Mouse (Mus musculus) cortical plate, adult 2 months (tissue): ENCODE data around the gene Morn3. TPM values are rescaled to one million over a fixed set of nuclear protein-coding genes. Genes with fewer than 3 reads are reported as not detected.

Experiments
- H3K27ac ChIP-seq: fragments of 200-500 bp; 2 replicates; pipeline ENCODE4 v1.5.1; 2012; ENCODE audit warnings: low read length, control low read depth, inconsistent platforms; ENCODE audit not compliant: insufficient read depth
- H3K4me1 ChIP-seq: fragments of 200-500 bp; 2 replicates; pipeline ENCODE4 v1.6.1; 2011; ENCODE audit warnings: low read length; ENCODE audit not compliant: control insufficient read depth, insufficient read depth
- H3K4me3 ChIP-seq: fragments of 200-500 bp; 2 replicates; pipeline ENCODE4 v1.5.1; 2011; ENCODE audit warnings: mild to moderate bottlenecking, low read length, control low read depth; ENCODE audit not compliant: insufficient read depth
- CTCF ChIP-seq: fragments of 200-500 bp; IDR thresholded peaks from 2 replicates; pipeline ENCODE4 v1.5.1; 2011; ENCODE audit warnings: mild to moderate bottlenecking, control low read depth, low read length; ENCODE audit not compliant: insufficient read depth; ENCODE audit errors: extremely low read depth
- POLR2A ChIP-seq: fragments of 200-500 bp; IDR thresholded peaks from 2 replicates; pipeline ENCODE4 v1.6.1; 2011; ENCODE audit warnings: mild to moderate bottlenecking, low read length, control low read depth; ENCODE audit not compliant: insufficient read depth; ENCODE audit errors: extremely low read depth
- polyA plus RNA-seq: library from polyadenylated mRNA; depleted of rRNA; stranded (reverse); fragments of >200 nt; gene quantifications from 2 replicates; pipeline ENCODE4 v1.2.3, GENCODE M21; 2012

Gene Morn3
- polyA plus RNA-seq, 1 experiment, result 0.27 TPM

- no peak overlapping the region for H3K27ac ChIP-seq
- TF ChIP-seq POLR2A (no peak), CTCF (no peak)
- H3K4me1 ChIP-seq, result no peaks in the 10 kb centered on the region
- no peak overlapping the region for H3K4me3 ChIP-seq
These were observed 14.0 kb upstream of the Morn3 start for GRCm38 (mm10) chr5:123060706-123061401.

DNA sequence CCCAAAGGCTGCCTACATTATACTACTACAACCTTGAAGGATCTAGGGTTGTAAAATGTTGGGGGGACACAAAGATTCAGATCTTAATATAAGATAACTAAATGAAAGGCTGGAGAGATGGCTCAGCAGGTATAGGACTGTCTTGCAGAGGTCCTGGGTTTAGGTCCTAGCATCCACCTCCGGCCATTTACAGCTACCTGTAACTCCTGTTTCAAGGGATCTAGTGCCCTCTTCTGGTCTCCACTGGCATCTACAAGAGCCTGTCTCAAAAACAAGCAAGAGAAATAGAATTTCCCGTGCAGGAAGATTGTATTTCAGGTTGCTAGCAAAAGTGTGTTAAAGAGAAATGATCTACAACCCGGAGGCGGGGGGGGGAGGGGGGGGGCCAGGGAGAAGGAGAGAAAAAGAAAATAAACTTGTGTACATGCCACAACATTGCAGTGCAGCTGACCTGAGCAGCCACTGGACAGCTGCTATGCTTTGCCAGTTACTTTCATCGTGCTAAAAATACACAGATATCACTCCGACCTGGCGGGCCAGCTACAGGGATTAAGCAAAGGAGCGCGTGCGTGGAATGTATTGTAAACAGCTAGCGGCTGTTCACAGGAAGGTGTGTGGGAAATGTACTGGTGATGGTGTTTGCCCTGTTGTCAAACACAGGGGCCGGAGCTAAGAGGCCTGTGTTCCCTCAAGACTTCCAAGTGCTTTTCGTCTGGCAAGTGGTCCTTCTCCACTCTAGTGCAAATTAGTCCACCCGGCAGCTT is 13.1 kb upstream of the Morn3 start:
- no peak overlapping the region for H3K27ac ChIP-seq
- TF ChIP-seq CTCF (peak; percentile 53), POLR2A (no peak)
- no peak overlapping the region for H3K4me3 ChIP-seq
- no peaks in the 10 kb centered on the region for H3K4me1 ChIP-seq

- Histone ChIP-seq H3K27ac (peak overlapping the region; percentile 6; the same call in 1 of the 2 replicates), H3K4me3 (peak overlapping the region; percentile 34), H3K4me1 (no peaks in the 10 kb centered on the region)
- TF ChIP-seq POLR2A, result no peak
These were observed 11.7 kb upstream of the Morn3 start for GRCm38 (mm10) chr5:123058251-123059102.

DNA sequence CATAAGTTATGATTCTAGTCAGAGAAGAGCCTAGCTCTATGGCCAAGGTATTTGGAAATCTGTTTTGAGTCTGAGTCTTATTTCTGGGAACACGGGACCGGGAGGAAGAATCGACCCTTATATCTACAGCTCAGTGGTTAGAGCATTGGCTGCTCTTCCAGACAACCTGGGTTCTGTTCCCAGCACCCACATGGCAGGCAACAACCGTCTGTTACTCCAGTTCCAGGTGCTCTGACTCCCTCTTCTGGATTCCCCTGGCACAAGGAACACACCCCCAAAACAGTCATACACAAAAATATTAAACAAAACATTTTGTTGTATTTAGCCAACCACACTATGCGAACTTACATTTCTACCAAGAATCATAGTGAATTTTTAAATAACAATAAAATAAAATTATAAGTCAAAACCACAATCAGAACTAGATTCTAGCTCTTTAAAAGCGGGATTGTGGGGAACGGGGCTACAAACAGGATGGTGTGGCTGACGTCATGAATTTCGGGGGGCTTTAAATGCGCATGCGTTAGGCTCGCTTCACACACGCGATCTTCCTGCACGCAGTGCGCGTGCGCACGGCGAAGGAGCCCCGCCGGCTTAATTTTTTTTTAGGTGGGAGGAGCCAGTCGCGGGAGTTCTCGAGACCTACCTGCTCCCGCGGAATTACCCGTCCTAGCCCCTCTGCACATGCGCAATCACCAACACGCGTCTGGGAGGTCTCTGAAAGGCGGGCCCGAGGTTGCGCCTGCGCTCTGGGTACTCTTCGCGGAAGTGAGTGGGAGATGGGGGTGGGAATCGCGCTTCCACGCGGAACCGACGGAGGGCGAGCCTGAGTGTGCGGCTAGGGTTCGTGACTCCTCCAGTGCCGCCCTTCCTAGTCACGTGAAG is 10.8 kb upstream of the Morn3 start:
- Histone ChIP-seq H3K4me1 (no peaks in the 10 kb centered on the region), H3K27ac (peak overlapping the region; percentile 6; the same call in 1 of the 2 replicates), H3K4me3 (peak overlapping the region; percentile 34)
- TF ChIP-seq CTCF, result peak; percentile 16; the same call in 1 of the 2 replicates
- peak; percentile 84 for TF ChIP-seq POLR2A

DNA sequence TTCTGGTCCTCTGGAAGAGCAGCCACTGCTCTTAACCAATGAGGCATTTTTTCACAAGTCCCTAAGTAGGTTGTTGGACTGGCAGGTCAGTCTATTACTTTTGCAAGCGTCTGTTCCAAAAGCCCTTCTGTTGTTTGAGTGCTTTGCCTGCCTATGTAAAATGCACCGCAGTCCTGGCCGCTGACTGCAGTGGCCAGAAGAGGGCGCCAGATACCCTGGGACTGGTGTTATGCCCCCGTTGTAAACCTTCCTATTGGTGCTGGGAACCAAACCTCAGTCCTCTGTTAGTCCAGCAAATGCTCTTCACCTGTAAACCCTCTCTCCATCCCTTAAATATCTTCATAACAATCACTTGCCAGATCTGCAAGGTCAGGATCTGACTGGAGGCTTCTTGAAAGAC is 4.9 kb upstream of the Morn3 start:
- no peaks in the 10 kb centered on the region for H3K4me1 ChIP-seq
- no peak overlapping the region for H3K4me3 ChIP-seq
- TF ChIP-seq POLR2A, result no peak
- no peak for TF ChIP-seq CTCF
- H3K27ac ChIP-seq, result no peak overlapping the region

GRCm38 (mm10) chr5:123050918-123051317 is 4.1 kb upstream of the Morn3 start:
- Histone ChIP-seq H3K4me3 (no peak overlapping the region), H3K4me1 (no peaks in the 10 kb centered on the region), H3K27ac (no peak overlapping the region)
- TF ChIP-seq CTCF (no peak), POLR2A (no peak)

GRCm38 (mm10) chr5:123049271-123049670 is 2.5 kb upstream of the Morn3 start:
- no peak overlapping the region for H3K4me3 ChIP-seq
- TF ChIP-seq POLR2A (no peak), CTCF (no peak)
- H3K4me1 ChIP-seq, result no peaks in the 10 kb centered on the region
- no peak overlapping the region for H3K27ac ChIP-seq

GRCm38 (mm10) chr5:123045561-123046295 is 1.1 kb downstream of the Morn3 start:
- Histone ChIP-seq H3K4me3 (no peak overlapping the region), H3K4me1 (no peaks in the 10 kb centered on the region), H3K27ac (no peak overlapping the region)
- TF ChIP-seq POLR2A (no peak), CTCF (peak; percentile 65)
